ENCODE assay signal across 21 mouse cellular contexts in the genomic region with DNA sequence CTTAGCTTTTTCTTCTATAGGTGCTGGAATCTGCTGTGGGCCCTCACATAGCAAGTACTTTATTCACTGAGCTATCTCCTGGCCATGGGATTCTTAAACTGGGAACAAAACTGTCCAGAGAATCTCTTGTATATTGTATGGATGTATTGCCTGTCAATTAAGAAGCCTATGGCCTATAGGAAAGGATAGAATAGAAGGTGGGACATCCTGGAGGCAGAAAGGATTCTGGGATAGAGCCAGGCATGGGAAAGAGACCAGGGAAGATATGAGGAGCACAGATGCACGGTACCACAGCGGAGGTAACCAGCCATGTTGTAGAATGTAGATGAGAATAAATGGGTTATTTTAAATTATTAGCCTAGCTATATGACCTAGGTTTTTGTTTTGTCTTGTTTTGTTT. TPM values are rescaled to one million over a fixed set of nuclear protein-coding genes. Genes with fewer than 3 reads are reported as not detected.
A peak's percentile ranks its signal among the peaks of the same experiment; 100 is the strongest.
DNase-seq lines count a peak whose midpoint lies in the region; TF ChIP-seq lines count a peak whose summit lies in the region.
"Had no signal": no experiment of that assay in that cellular context is flagged by ENCODE, and none has a peak within 500 bp of the region (broad histone marks: within the 10 kb centered on the region; RNA-seq: fewer than 3 reads in every experiment).

No protein-coding gene starts in this region.

- peak; percentile 76 to 78 for DNase-seq in cerebellum, postnatal 10 days
- DNase-seq in cerebellum, adult 11-12 months, result no peak
- DNase-seq in layer of hippocampus, adult 2 months (ENCODE audit: low spot score in 2 of 2), result no peak
- DNase-seq in layer of hippocampus, postnatal 25 days (ENCODE audit: extremely low spot score in 1 of 2, low spot score in 1 of 2), result no peak
- DNase-seq in 3134 (ENCODE audit: extremely low read depth, insufficient read length, low spot score), result peak; percentile 54
- DNase-seq in R1 (ENCODE audit: low read depth, low spot score), result peak; percentile 76
- DNase-seq in thymus, postnatal 36 days, result no peak
- no peak for DNase-seq in heart, postnatal 36 days
- DNase-seq: adrenal gland, adult 2 months; adrenal gland, postnatal 14 days; B cell, adult 2 months; cerebellum, adult 18-20 months; cerebellum, adult 9-11 months; gastrocnemius, adult 2 months; gastrocnemius, postnatal 14 days; heart, adult 11 months had no signal

- peak overlapping the region; percentile 86 for H3K27ac ChIP-seq in layer of hippocampus, adult 2 months
- H3K27ac ChIP-seq: forebrain, embryonic 10.5 days; forebrain, embryonic 13.5 days; gastrocnemius, adult 2 months; hindbrain, embryonic 10.5 days; hindbrain, embryonic 14.5 days had no signal

- H3K4me3 ChIP-seq in layer of hippocampus, adult 2 months, result no peak overlapping the region
- H3K4me3 ChIP-seq: forebrain, embryonic 10.5 days; forebrain, embryonic 13.5 days; gastrocnemius, adult 2 months; hindbrain, embryonic 10.5 days had no signal

- intact Hi-C loops in heart, postnatal 36 days (cut with DNase I), result no loop called here

- TF ChIP-seq CTCF in layer of hippocampus, adult 2 months (conservative IDR thresholded peaks at IDR 0.05), result no peak

RNA-seq across cellular contexts. Expression of gene Tfam, which starts 36.6 kb away (rescaled TPM):
- total RNA-seq in layer of hippocampus, adult 2 months (2021), result 10 to 100 TPM; 44.9 to 47.2 TPM
- total RNA-seq in layer of hippocampus, postnatal 25 days (2021), result 10 to 100 TPM; 36.1 to 49.5 TPM
- total RNA-seq in heart, postnatal 36 days (2021), result 10 to 100 TPM; 59.6 to 70.2 TPM

RNA-seq across cellular contexts. Expression of gene Bicc1, which starts 42.0 kb away (rescaled TPM):
- 1 to 10 TPM; 4.4 to 5.2 TPM for total RNA-seq in layer of hippocampus, adult 2 months (2021)
- 1 to 10 TPM; 3.7 to 4.7 TPM for total RNA-seq in layer of hippocampus, postnatal 25 days (2021)
- total RNA-seq in heart, postnatal 36 days (2021), result 10 to 100 TPM; 16.4 to 22.2 TPM
- total RNA-seq: CH12.LX had no signal

Comparison
In these comparisons a context has a peak if more than half of its experiments do, and no peak if none do; other contexts are left out.
1. DNase-seq: peak in cerebellum, postnatal 10 days (2 of 2), 3134 (single experiment) and R1 (single experiment); none in cerebellum, adult 11-12 months (single experiment), layer of hippocampus, adult 2 months (0 of 2), layer of hippocampus, postnatal 25 days (0 of 2), thymus, postnatal 36 days (0 of 2) and heart, postnatal 36 days (0 of 2).